Mouse (Mus musculus) adrenal gland, postnatal 36 days (tissue): ENCODE data around the gene Olfr731. TPM values are rescaled to one million over a fixed set of nuclear protein-coding genes. Genes with fewer than 3 reads are reported as not detected.

ENCODE experiments used
- DNase-seq, 2 experiments: peaks; one replicate each; pipeline ENCODE4 v3.0.0; 2021; ENCODE audit warnings: mixed read lengths in 1 of 2
- long read RNA-seq, 2 experiments: library from polyadenylated mRNA; stranded (forward); transcript quantifications; one replicate each; pipeline ENCODE4 v2.0.0; 2021; ENCODE audit warnings: borderline sequencing depth in 2 of 2
- total RNA-seq, 2 experiments: library from RNA; stranded (reverse); gene quantifications; 2 replicates each; pipeline ENCODE4 v1.2.3; 2021

The Olfr731 gene
- total RNA-seq = not detected
- long read RNA-seq, experiment 1 = 0 reads
- long read RNA-seq, experiment 2 = 0 reads

- DNase-seq = no peak
These were observed at the start of gene Olfr731 for GRCm38 (mm10) chr14:50241766-50242165. Olfr731 (minus strand) TSS chr14:50241866.

GRCm38 (mm10) chr14:50284106-50284505 is 42.4 kb upstream of the Olfr731 start, which contains the start of gene Olfr732:
Olfr732 (minus strand) TSS chr14:50284206.
- DNase-seq = no peak

GRCm38 (mm10) chr14:50188098-50188497 is 53.6 kb downstream of the Olfr731 start, which contains the start of gene Olfr730:
Olfr730 (minus strand) TSS chr14:50188198.
- no peak for DNase-seq

Other genes starting within 250 kb of the Olfr731 start
- gene Olfr725, start 201.5 kb downstream of the Olfr731 start, total RNA-seq = not detected
- gene Olfr726, start 150.9 kb downstream of the Olfr731 start, total RNA-seq = not detected
- gene Olfr727, start 118.7 kb downstream of the Olfr731 start, total RNA-seq = not detected
- not detected for gene Olfr728, start 99.2 kb downstream of the Olfr731 start, total RNA-seq
- gene Olfr729, start 89.0 kb downstream of the Olfr731 start, total RNA-seq = not detected
- gene Olfr730, start 53.7 kb downstream of the Olfr731 start, total RNA-seq = not detected
- gene Olfr732, start 42.3 kb upstream of the Olfr731 start, total RNA-seq = not detected
- gene Olfr733, start 59.7 kb upstream of the Olfr731 start, total RNA-seq = not detected
- gene Olfr734, start 84.9 kb upstream of the Olfr731 start, total RNA-seq = under 1 TPM in 1 of 2 experiments, not detected in 1; 0.07 TPM
- gene Olfr735, start 107.0 kb upstream of the Olfr731 start, total RNA-seq = not detected
- under 1 TPM in 1 of 2 experiments, not detected in 1; 0.17 TPM for gene Tlr11, start 116.0 kb upstream of the Olfr731 start, total RNA-seq
- gene Olfr736, start 139.3 kb upstream of the Olfr731 start, total RNA-seq = not detected
- gene Olfr738, start 165.7 kb upstream of the Olfr731 start, total RNA-seq = not detected
- not detected for gene Olfr739, start 176.8 kb upstream of the Olfr731 start, total RNA-seq
- gene Olfr740, start 203.7 kb upstream of the Olfr731 start, total RNA-seq = not detected
- not detected for gene Olfr741, start 230.9 kb upstream of the Olfr731 start, total RNA-seq